Mouse (Mus musculus) forebrain, embryonic 11.5 days (tissue): Measurements from ENCODE around the gene Ikzf1. TPM values are rescaled to one million over a fixed set of nuclear protein-coding genes. Genes with fewer than 3 reads are reported as not detected.

Experiments used
- ATAC-seq: fragments of 200-750 bp; cut with Nextera tagmentation; replicated peaks from 2 replicates; pipeline ENCODE4 v1.8.0; 2017; ENCODE audit warnings: moderate TSS enrichment; ENCODE audit not compliant: low FRiP score
- DNase-seq: peaks from one replicate; pipeline ENCODE4 v3.0.0-alpha.2; 2017; ENCODE audit warnings: low spot score
- H3K27ac ChIP-seq: fragments of 300-500 bp; sonication (generic); 2 replicates; pipeline ENCODE4 v1.5.1; 2014; ENCODE audit warnings: low read depth, low read length
- H3K27me3 ChIP-seq: fragments of 300-500 bp; sonication (generic); 2 replicates; pipeline ENCODE4 v1.6.1; 2014; ENCODE audit warnings: mild to moderate bottlenecking, low read length, mixed read lengths; ENCODE audit not compliant: control insufficient read depth, insufficient read depth
- H3K36me3 ChIP-seq: fragments of 300-500 bp; sonication (generic); 2 replicates; pipeline ENCODE4 v1.6.1; 2014; ENCODE audit warnings: mild to moderate bottlenecking, low read length, moderate library complexity, mixed read lengths; ENCODE audit not compliant: control insufficient read depth, insufficient read depth
- H3K4me1 ChIP-seq: fragments of 300-500 bp; sonication (generic); replicated peaks from 2 replicates; pipeline ENCODE4 v1.6.1; 2014; ENCODE audit warnings: low read length, mixed read lengths; ENCODE audit not compliant: control insufficient read depth, insufficient read depth
- H3K4me2 ChIP-seq: fragments of 300-500 bp; sonication (generic); 2 replicates; pipeline ENCODE4 v1.6.1; 2014; ENCODE audit warnings: low read depth, mild to moderate bottlenecking, low read length, moderate library complexity, mixed read lengths; ENCODE audit not compliant: severe bottlenecking
- H3K4me3 ChIP-seq: fragments of 300-500 bp; sonication (generic); 2 replicates; pipeline ENCODE4 v1.5.1; 2014; ENCODE audit warnings: low read depth, low read length
- H3K9ac ChIP-seq: fragments of 300-500 bp; sonication (generic); 2 replicates; pipeline ENCODE4 v1.6.1; 2014; ENCODE audit warnings: low read length
- H3K9me3 ChIP-seq: fragments of 300-500 bp; sonication (generic); 2 replicates; pipeline ENCODE4 v1.6.1; 2016; ENCODE audit warnings: low read length, mixed read lengths; ENCODE audit not compliant: control insufficient read depth
- WGBS: fragments of 180-500 bp; shearing (Covaris S2); extraction: QIAGEN DNeasy Blood & Tissue Kit; methylation state at CpG from one replicate; pipeline ENCODE4 v1.1.7; 2014; 5-methylcytosine and 5-hydroxymethylcytosine counted together
- polyA plus RNA-seq: library from polyadenylated mRNA; unstranded; fragments of >200 nt; fragmentation: Nextera tagmentation; extraction: Ambion mirVana; gene quantifications from 2 replicates; pipeline ENCODE4 v1.2.1, GENCODE M21; 2014

Gene Ikzf1
- polyA plus RNA-seq, 1 experiment from 2014 or later = 3.4 TPM

DNA sequence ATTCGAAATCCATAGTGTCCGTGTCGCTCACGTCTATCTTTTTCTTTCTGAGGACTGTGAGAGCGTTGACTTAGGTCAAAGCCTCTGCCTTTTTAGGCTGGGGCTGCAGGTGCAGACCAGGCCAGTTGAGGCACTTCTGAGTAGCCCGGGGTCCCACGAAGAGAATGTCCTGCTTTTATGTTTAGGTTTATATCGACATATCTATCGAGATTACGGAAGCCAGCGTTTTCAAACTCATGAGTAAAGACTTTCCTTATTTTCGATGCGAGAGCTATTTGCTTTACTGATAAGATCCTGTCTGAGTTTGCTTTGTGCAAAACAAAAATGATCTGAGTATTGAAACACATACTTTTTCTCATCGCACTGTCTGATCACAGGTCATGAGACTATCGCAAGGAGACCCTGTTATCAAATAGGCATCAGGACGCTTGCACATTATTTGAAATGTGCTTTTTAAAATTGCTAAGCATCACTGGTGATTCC lies 1.8 kb downstream of the Ikzf1 start:
- no peak overlapping the region for H3K27ac ChIP-seq
- no peaks in the 10 kb centered on the region for H3K9me3 ChIP-seq
- peak overlapping the region; percentile 97 for H3K4me2 ChIP-seq
- peak overlapping the region; percentile 67 for H3K4me3 ChIP-seq
- peak overlapping the region; percentile 65; the same call in 1 of the 2 replicates for H3K9ac ChIP-seq
- peaks cover 15% of the 10 kb centered on the region for H3K27me3 ChIP-seq
- ATAC-seq (no peak), DNase-seq (no peak)
- H3K4me1 ChIP-seq = peaks cover 4% of the 10 kb centered on the region; the same call in 1 of the 2 replicates
- 11% methylated on average over 16 of the region's 16 CpGs for WGBS
- H3K36me3 ChIP-seq = no peaks in the 10 kb centered on the region

DNA sequence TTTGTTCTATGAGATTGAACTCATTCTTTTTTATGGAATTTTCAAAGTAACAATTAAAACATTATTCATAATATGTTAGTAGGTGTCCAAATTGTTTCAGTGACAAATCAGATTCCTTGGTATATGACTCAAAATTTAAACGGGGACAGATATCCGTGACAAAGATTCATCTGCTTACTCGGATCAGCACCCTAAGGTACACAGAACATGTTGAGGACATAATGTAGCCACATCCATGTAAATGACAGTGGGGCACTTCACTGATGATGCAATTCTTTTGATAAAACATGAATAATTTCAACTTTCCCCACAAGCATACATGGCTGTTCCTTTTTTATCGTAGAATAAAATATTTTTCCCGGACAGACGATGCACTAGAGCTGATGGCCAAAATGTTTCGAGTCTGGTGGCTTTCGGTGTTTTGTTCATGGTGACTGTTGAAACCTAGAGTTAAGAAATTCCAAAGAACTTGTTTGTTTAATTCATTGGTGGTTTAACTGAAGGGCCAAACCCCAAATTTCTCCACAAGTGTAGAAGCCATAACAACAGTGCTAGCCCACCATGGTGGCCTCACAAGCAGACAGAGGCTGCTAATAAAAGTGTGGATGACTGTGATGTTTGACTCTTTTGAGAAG lies 2.9 kb downstream of the Ikzf1 start:
- H3K4me3 ChIP-seq = no peak overlapping the region
- DNase-seq (no peak), ATAC-seq (no peak)
- no peak overlapping the region for H3K9ac ChIP-seq
- H3K9me3 ChIP-seq = no peaks in the 10 kb centered on the region
- H3K27ac ChIP-seq = no peak overlapping the region
- WGBS = 94% methylated on average over 8 of the region's 8 CpGs
- peaks cover 15% of the 10 kb centered on the region for H3K27me3 ChIP-seq
- H3K4me1 ChIP-seq = peaks cover 4% of the 10 kb centered on the region; the same call in 1 of the 2 replicates
- no peaks in the 10 kb centered on the region for H3K36me3 ChIP-seq
- no peak overlapping the region for H3K4me2 ChIP-seq

DNA sequence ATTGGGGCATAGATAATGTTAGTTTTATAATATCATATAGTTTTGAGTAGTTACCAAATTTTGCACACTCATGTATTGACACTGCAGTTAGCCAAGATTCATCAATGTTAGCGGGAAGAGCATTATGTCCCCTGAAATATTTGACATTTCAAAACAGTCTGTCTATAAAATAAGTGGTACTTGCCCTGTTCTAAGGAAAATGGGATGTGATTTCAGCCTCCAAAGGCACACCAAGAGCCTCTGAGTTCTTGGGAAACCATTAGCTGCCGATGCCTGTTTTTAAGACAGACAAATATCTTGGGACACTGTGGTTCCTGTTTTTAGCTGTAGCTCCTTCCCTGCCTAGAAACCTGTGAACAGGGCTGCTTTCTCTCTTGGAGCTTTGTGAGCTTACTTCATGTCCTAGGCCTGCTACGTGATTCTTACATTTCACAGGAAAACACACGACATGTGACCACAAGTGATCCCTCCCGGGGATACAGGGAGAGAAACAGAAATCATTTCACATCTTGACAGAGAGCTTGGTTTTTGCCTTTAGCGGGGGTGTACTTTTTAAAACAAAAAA lies 4.0 kb downstream of the Ikzf1 start:
- Histone ChIP-seq H3K27me3 (peaks cover 15% of the 10 kb centered on the region), H3K27ac (no peak overlapping the region), H3K9ac (no peak overlapping the region), H3K4me1 (peaks cover 4% of the 10 kb centered on the region; the same call in 1 of the 2 replicates), H3K4me2 (no peak overlapping the region), H3K4me3 (no peak overlapping the region), H3K9me3 (no peaks in the 10 kb centered on the region), H3K36me3 (no peaks in the 10 kb centered on the region)
- WGBS = 87% methylated on average over 6 of the region's 6 CpGs
- ATAC-seq (no peak), DNase-seq (no peak)

DNA sequence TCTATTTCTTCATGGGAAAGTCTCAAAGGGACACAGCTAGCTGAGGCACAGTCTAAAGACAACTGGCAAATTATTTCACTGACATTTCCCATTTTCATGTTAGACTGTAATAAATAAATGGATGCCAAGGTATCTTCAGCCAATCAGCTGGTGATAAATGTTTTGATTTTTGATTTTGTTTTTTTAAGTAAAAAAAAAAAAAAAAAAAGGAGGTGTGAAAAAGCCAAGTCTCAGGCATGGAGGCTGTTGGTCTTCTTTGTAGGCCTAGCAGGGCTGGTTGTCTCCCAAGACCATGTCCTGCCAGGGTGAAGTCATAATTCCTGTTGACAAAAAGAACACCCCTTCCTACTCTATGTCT lies 4.9 kb downstream of the Ikzf1 start:
- DNase-seq = no peak
- Histone ChIP-seq H3K4me1 (peaks cover 4% of the 10 kb centered on the region; the same call in 1 of the 2 replicates), H3K27ac (no peak overlapping the region), H3K4me3 (no peak overlapping the region), H3K4me2 (no peak overlapping the region), H3K27me3 (peaks cover 15% of the 10 kb centered on the region), H3K36me3 (no peaks in the 10 kb centered on the region), H3K9me3 (no peaks in the 10 kb centered on the region), H3K9ac (no peak overlapping the region)
- no peak for ATAC-seq

DNA sequence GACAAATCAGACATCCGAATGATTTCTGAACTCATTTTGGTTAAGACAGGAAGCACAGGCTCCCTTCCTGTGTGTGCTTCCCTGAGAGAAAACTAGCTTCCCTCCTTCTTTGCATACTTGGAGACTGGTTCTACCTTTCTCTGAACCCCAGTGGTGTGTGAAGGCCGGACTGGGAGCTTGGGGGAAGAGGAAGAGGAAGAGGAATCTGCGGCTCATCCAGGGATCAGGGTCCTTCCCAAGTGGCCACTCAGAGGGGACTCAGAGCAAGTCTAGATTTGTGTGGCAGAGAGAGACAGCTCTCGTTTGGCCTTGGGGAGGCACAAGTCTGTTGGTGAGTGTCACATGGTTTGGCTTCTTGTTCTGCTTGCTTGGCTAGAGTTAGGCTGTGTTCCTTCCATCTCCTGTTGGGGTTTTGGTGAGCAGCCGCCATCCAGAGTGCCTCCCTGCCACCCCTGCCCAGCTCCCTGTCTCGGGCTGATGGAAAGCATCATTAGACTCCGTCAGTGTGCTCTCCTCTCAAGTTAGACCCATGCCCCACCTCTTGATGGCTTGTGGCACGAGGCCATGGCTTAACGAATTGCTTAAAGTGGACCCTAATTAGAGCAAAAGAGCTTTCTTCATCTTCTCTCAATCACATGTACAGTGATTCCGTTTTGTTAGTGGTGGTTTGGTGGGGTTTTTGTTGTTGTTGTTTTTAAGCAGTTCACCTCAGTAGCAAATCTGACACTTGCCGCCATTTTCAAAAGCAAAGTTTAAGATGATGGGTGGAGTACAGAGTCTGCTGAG lies 5.4 kb downstream of the Ikzf1 start:
- ATAC-seq = no peak
- no peak overlapping the region for H3K9ac ChIP-seq
- H3K27me3 ChIP-seq = peaks cover 10% of the 10 kb centered on the region
- H3K36me3 ChIP-seq = no peaks in the 10 kb centered on the region
- no peaks in the 10 kb centered on the region for H3K9me3 ChIP-seq
- DNase-seq = no peak
- no peak overlapping the region for H3K4me3 ChIP-seq
- H3K4me1 ChIP-seq = peaks cover under 1% of the 10 kb centered on the region; the same call in 1 of the 2 replicates
- no peak overlapping the region for H3K27ac ChIP-seq
- no peak overlapping the region for H3K4me2 ChIP-seq
- WGBS = 79% methylated on average over 11 of the region's 11 CpGs

DNA sequence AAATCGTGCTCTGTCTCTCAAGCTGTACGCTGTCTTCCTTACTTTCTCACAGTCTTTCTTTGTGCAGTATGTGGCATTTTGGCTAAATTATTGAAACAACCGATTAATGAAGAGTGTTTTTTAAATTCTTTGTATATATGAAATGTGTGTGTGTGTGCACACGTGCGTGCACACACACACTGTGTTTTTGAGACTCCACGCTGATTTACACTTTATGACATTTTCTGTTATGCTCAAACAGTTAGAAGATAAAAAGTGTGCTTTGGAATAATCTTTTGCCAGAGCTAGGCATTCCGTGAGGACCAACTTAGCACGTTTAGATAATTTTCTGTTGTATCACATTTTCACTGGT lies 6.0 kb downstream of the Ikzf1 start:
- Histone ChIP-seq H3K4me3 (no peak overlapping the region), H3K36me3 (no peaks in the 10 kb centered on the region), H3K9ac (no peak overlapping the region), H3K27me3 (peaks cover 7% of the 10 kb centered on the region), H3K9me3 (no peaks in the 10 kb centered on the region), H3K4me1 (no peaks in the 10 kb centered on the region; the same call in 1 of the 2 replicates), H3K4me2 (no peak overlapping the region), H3K27ac (no peak overlapping the region)
- ATAC-seq (no peak), DNase-seq (no peak)
- 94% methylated on average over 8 of the region's 8 CpGs for WGBS

DNA sequence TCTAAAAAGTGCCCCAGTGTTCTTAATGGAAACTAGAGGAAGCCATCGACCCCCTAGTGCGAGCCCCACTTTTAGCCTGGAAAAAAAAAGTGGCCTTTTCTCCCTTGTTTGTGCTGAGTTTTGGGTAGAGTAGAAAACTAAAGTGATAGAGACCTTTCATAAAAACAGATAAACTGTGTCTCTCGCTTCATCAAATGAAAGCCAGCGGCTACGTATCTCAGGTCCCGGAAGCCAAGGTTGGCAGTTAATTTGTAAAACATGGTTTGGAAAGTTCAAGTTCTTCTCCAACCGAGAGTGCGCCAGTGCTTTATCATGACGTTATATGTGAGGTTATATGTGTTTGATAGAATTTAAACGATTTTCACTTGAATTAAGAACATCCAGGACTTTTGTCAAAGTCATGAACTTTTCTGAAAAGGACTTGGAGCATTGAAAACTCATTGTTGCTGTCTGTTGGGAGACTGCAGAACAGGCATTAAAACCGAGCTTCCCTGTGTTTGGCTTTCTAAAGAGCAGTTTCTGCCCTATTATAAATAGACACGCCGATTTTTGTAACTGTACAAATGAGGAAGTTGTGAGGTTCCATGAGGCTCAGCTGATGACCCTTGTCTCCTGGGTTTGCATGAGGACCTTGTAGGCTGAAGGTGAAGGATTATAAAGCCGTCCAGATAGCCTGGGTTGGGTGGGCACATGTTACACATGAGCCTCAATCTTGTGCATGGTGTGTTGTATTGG lies 6.7 kb downstream of the Ikzf1 start:
- Histone ChIP-seq H3K4me1 (no peaks in the 10 kb centered on the region; the same call in 1 of the 2 replicates), H3K27ac (no peak overlapping the region), H3K9me3 (no peaks in the 10 kb centered on the region), H3K4me3 (no peak overlapping the region), H3K27me3 (peaks cover under 1% of the 10 kb centered on the region), H3K9ac (no peak overlapping the region), H3K36me3 (no peaks in the 10 kb centered on the region), H3K4me2 (no peak overlapping the region)
- DNase-seq (no peak), ATAC-seq (no peak)
- WGBS = 94% methylated on average over 14 of the region's 14 CpGs

DNA sequence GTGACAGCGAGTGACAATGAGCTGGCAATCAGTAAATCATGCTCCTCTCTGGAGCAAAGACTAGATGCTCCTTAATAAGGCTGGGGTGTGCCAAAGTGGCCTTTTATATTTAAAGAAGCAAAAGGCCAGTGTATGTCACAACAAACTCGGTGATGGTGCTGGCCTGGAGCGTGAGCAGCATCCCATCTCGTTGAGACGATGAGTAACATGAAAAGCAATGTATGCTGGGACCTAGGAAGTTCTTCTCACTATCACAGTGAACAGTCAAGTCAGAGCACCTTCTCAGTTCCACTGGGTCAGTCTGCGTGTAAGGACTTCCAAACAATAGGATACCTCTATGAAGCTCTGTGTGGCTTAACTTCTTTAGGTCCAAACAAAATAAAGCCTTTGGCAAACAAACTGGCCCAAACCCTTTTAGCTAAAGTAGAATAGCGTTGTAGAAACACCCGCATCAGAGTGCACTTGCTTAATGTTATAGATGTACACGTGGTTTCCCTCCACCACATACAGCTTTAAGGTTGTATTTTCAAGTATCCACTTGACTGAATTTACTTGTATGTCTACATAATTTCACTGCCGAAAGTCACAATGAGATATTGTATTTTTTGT lies 7.9 kb downstream of the Ikzf1 start:
- H3K27me3 ChIP-seq = no peaks in the 10 kb centered on the region
- no peak overlapping the region for H3K4me2 ChIP-seq
- H3K36me3 ChIP-seq = no peaks in the 10 kb centered on the region
- ATAC-seq = no peak
- H3K4me3 ChIP-seq = no peak overlapping the region
- DNase-seq = no peak
- WGBS = 92% methylated on average over 10 of the region's 10 CpGs
- H3K9ac ChIP-seq = no peak overlapping the region
- no peak overlapping the region for H3K27ac ChIP-seq
- H3K4me1 ChIP-seq = no peaks in the 10 kb centered on the region
- H3K9me3 ChIP-seq = no peaks in the 10 kb centered on the region
